Mouse (Mus musculus) neural tube, embryonic 15.5 days (tissue): ENCODE measurements around the gene Ifnk. TPM values are rescaled to one million over a fixed set of nuclear protein-coding genes. Genes with fewer than 3 reads are reported as not detected.

Experiments used
- polyA plus RNA-seq: library from polyadenylated mRNA; unstranded; fragments of >200 nt; fragmentation: Nextera tagmentation; extraction: Ambion mirVana; gene quantifications from 2 replicates; pipeline ENCODE4 v1.2.1, GENCODE M21; 2015

Gene Ifnk
- polyA plus RNA-seq, 1 experiment from 2014 or later: not detected

Other genes starting within 250 kb of the Ifnk start
- 3.7 and 6.8 TPM in 2 replicates for gene Mob3b, start 5.4 kb downstream of the Ifnk start, polyA plus RNA-seq
- gene C9orf72, start 74.1 kb downstream of the Ifnk start, polyA plus RNA-seq: 37.4 and 44.5 TPM in 2 replicates